Mouse (Mus musculus) lung, postnatal 14 days (tissue): ENCODE results near the gene Tbc1d10c.
A peak's percentile ranks its signal among the peaks of the same experiment; 100 is the strongest.

Experiments used
- DNase-seq: peaks from one replicate; pipeline ENCODE4 v3.0.0; 2021

Gene Tbc1d10c

DNA sequence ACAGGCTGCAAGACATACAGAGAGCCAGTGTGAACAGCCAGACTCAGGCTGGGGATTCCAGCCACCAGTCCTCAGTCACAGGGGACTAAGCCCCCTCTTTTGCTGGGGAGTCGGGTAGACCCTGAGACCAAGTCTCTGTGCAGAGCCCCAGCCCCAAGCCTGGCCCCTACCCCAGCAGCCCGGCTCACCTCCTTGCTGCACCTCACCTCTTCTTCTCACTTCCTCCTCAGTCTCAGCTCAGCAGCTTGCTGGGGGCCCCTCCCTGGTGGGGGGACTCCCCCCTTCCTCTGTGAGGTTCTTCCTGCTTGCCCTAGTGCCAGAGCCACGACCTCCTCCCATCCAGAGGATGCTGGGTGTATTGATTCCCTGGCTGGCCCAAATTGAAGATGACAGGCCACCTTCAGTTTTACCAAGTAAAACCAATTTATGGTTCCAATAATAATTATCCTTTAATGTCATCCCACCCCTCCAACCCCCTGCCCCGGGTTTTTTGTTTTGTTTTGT lies at the start of gene Tbc1d10c:
Tbc1d10c (minus strand) TSS at position 454 of the 504 bp plus-strand sequence.
- DNase-seq = peak; percentile 51

DNA sequence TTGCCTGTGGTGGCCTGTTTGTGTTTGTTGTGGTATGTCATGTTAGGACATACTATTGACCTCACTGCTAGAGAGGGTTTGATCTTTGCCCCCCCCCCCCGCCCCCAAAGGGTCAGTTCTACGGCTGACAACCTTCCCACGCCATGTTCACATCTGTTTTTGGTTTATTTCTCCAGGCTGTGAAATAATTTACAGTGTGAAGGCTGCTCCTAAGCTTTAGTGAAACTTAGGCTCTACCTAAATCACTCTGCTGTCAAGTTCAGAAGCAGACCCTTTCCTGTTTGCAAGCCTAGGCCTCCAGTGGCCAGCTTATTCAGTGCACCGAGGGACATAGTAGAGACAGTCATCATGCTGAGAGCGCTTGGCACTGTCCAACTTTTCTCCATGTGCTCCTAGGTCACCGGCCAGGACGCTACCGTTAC lies 49.2 kb upstream of the Tbc1d10c start:
- DNase-seq = no peak

DNA sequence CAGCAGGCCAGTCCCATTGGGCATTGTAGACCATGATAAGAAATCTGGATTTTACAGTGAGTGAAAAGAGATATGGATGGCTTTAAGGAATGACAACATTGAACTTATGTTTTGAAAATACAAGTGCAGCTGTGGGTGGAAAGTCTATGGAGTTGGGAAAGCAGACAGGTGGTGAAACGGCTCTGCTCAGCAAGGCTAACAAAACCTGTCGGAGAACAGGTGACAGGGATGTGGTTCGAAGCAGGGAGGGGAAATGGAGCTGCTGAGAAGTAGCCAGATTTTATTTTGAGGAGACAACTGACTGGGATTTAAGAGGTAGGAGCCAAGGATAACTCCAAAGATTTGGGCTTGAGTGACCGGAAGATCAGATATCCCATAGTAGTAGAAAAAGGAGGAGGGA lies 43.5 kb upstream of the Tbc1d10c start:
- DNase-seq = no peak

- no peak for DNase-seq
Measured at GRCm38 (mm10) chr19:4232651-4233050, 41.6 kb upstream of the Tbc1d10c start.

DNA sequence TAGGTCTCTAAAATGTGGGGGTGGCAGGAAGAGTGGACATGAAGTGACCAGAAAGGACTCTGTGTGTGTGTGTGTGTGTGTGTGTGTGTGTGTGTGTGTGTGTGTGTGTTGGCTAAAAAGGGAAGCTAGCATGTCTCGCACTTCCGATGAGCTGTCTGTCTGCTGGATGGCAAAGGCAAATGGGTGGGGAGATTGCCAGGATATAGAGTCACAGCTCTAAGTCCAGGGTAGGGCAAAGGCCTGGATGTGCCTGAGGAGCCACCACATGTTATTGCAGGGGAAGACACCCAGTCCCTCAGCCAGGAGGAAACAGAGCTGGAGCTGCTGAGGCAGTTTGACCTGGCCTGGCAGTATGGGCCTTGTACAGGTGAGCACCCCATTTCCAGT lies 41.1 kb upstream of the Tbc1d10c start:
- DNase-seq = no peak

DNA sequence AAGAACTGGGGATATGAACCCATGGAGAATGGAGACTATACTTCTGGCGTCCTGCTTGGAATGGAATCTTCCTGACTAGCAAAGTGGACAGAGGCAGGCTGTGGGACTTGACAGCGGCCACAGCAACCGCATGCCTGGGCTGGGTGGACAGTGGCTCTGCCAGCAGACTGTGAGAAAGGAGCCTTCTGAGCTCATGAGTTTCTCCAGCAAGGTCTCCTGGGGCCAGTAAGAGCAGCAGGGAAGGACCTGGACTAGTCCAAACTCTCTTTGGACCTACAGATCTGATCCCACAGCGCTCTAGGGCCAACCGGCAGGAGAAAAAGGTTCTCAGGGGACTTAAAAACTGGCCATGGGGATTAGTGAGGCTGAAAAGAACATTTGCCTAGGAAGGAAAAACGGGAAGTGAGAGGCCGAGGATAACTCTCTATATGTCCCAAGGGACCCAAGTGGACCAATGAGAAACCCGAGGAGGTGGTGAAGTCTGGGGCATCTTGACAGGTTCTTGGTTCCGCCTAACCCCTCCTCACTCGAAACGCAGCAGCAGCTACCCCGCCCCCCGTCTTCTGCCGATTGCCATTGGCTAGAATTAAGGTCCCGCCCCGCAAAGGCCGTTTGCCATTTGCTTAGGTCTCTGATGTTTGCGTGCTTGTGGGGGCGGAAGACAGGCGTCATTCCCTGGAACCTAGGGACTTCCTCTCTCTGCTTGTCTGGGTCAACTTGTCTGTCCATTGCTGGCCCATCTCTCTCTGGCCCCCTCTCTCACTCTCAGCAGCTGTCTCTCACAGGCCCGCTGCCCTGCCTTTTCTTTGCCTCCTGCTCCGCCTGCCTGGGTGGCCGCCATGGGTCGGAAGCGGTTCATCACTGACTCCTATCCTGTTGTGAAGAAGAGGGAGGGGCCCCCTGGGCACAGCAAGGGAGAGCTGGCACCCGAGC lies 40.4 kb upstream of the Tbc1d10c start, which contains the start of gene Pold4:
Pold4 (plus strand) TSS at position 647 of the 933 bp plus-strand sequence.
- DNase-seq = peak; percentile 99

- no peak for DNase-seq
Measured at GRCm38 (mm10) chr19:4230415-4230814, 39.3 kb upstream of the Tbc1d10c start.

DNA sequence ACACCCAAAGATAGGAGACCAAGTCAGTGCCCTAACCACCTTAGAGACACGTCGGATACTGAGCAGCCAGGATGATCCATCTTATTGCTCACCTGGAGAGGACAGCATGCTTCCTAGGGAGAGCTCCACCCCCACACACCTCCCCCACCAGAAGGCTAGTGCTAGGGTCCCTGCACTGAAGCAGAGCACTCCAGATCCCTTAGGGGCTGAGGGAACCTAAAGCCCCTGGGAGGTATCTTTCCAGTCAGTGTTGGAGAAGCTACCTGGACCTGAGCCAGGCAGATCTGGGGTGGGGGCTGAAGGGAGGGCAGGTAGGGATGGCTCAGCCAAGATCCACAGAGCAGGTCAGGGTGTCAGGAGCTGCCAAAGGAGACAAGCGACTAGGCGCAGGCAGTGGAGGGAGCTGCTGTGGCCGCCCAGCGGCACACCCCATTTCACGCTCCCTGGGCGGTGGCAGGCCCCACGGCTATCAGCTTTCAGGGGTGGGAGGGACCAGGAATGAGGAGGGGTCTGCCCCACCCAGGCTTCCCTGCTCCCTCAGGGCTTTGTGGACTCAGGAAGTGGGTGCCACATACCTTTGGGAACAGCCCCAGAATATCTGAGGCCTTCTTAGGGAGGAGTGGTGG lies 38.5 kb upstream of the Tbc1d10c start:
- DNase-seq = no peak

GRCm38 (mm10) chr19:4228891-4229290 lies 37.8 kb upstream of the Tbc1d10c start:
- no peak for DNase-seq

DNA sequence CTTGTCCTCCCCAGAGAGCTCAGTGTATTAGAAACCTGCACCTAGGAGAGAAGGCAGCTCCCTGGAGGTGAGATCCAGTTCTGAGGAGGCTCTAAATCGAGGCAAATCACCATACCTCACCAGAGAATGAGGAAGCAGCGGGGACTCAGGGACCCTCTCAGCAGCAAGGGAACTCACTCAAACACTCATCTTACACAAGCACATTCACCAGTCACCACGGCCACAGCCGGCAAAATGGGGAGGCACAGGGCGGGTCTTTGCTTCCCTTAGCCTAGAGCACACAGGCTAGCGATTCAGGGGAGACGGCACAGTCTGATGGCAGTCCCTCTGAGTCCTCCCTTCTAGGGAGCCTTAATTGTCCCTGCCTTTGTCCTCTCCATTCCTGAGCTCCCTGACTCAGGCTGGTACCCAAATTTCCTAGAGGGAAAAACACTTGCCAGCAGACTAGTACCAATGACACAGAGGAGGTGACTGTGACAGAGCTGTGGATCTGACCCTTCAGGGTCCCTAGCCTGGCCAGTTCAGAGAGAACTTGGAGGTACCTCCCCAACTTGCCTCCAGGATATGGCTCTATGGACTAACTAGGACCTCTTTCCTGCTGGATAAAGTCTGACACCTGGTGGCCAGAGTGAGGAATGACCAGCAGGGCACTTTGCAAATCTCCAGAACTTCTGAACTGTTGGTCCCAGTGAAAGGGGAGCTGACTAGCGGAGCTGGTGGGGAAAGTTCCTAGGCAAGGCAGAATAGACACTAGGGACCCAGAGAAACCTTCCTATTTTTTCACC lies 37.0 kb upstream of the Tbc1d10c start:
- DNase-seq = peak; percentile 81

- no peak for DNase-seq
Measured at GRCm38 (mm10) chr19:4227446-4227845, 36.4 kb upstream of the Tbc1d10c start.

DNA sequence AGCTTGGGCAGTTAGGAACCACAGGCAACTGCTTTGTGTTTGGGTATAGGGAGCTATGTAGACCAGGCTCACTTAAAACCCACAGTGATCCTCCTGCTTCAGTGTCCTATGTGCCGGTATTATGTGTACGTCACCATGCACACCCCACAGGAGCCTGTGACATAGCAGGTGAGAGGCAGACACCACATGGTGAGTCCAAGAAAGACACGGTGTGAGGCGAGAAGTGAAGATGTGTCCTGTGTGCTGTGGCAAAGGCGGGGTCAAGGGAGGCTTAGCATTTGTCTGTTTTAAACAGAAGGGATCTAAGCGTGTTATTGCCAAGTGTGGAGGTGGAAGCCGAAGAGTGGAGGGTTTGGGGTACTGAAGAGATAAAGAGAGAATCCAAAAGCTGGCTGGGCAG lies 35.7 kb upstream of the Tbc1d10c start:
- no peak for DNase-seq

GRCm38 (mm10) chr19:4222165-4222564 lies 31.1 kb upstream of the Tbc1d10c start:
- no peak for DNase-seq

DNA sequence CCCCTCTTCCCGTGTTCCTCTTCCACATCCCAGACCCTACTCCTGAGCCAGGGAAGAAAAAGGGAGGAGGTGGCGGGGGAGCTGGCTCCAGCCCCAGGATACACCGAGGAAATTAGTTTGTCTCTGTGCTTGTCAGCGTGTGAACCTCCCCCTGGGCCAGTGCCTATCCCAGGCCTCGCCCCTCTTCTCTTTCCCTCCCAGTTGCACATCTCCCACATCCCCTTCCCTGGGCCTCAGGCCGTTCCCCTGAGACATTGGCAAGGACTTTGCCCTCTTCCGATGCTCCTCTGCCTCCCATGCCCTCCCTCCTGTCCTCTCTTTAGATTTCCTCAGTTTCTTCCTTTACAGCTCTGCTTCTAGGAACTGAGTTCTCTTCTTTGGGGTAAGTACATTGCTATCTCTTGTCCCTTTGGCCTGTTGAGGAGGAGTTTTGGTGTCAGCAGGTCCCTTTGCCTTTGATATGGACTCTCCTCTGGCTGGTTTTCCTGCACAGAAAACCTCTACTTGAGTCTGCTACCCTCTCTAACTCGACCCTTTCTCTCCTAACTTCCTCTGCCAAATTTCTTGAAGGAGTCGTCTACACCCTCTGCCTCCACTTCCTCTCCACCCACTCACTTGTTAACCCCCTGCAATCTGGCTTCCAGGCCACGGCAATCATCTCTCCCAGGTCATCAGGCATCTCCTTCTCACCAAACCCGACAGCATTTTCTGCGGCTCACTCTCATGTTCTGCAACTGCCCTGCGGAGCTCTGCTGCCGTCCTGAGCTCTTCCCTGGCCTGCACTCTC lies 30.1 kb upstream of the Tbc1d10c start:
- DNase-seq = peak; percentile 53

DNA sequence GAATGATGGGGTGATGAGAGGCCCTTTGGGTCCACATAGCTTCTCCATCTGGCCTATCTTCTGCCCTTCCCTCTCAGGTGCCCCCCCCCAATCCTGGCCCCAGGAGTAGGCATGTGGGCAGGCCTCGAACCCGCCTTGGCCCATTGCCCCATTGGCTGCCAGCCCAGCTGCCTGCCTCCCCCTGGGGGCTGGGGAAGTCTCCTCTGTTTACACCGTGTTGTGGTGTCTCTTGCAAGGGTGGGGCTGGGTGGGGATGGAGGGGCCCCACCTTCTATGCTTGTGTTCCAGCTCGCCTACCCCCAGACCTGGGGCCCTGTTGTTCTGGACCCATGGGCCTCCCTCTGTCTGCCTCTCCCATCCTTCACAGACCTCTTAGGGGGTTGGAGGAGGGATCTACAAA lies 29.3 kb upstream of the Tbc1d10c start:
- peak; percentile 59 for DNase-seq

DNA sequence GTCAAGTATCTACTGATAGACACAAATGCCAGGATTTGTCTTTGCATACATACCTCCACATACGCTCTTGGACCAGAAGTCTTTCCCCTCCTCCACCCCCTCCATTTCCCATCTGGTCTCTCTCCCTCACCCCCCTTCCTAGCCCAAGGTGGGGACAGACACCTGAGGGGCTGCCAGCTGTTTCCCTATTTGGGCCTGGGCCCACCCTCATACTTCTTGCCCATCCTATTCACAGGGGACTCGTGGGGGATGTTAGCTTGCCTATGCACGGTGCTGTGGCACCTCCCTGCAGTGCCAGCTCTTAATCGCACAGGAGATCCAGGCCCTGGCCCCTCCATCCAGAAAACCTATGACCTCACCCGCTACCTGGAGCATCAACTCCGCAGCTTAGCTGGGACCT lies 28.9 kb upstream of the Tbc1d10c start:
- DNase-seq = no peak

- no peak for DNase-seq
Measured at GRCm38 (mm10) chr19:4218784-4219183, 27.7 kb upstream of the Tbc1d10c start.

DNA sequence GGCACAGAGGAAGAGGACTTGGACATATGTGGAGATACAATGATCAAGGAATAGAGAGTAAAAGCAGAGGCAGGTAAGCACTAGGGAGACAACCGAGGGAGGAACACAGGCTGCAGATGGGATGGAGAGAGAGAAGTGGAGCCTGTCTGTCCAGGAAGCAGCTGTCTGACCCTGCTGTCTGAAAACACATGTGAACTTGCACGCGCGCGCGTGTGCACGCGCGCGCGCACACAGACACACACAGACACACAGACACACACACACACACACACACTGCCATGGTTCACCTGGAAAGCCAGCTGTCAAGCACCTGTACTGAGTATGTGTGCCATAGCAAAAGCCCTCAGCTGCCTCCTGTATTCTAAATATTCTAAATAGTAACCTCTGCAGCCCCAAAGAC lies 27.2 kb upstream of the Tbc1d10c start:
- DNase-seq = no peak

GRCm38 (mm10) chr19:4217855-4218254 lies 26.8 kb upstream of the Tbc1d10c start:
- no peak for DNase-seq

DNA sequence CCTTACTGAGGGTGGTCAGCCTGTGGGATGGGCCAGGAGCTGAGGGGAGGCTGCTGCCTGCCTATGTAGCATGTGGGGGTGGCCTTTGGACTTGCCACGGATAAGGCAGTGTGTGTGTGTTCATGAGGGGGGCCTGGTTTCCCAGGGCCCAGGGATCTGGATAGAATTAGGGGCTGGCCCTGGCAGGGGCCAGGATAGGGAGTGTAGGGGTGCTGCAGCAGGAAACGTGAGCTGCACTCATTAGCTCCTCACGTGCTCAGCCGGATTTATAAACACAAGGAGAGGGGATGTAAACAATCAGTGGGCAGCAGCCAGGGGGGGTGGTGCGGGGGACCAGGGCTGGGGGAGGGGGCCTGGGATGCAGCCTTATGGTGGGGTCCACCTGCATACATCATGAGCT lies 26.1 kb upstream of the Tbc1d10c start:
- DNase-seq = no peak

DNA sequence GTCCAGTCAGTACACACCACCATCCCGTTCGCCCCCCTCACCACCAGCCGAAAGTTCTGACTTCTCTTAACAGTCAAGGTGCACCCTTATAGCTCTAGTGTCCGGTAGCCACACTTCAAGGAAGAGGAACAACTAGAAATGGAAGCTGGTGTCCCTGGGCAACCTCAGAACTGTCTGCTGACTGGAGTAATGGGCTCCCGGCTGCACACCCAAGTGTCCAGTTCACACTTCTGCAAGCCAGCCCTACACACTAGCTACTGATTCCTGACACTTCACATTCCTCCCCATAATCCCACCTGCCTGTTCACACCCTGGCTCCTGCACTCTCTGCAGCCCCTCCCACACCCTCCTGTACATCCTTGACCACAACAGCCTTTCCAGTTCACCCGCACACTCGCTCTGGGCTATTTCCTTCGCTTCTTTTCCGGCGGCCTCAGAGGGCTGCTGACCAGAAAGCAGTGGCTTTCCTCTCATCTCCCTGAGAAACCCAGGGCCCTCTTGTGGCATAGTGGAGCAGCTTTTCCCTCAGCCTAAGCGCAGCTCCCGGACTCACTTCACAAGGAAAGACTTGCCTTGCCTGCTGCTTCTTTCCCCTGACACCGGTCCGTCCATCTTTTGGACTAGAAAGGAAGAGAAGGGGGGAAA lies 25.1 kb upstream of the Tbc1d10c start:
- DNase-seq = peak; percentile 61

- DNase-seq = no peak
Measured at GRCm38 (mm10) chr19:4215451-4215840, 24.4 kb upstream of the Tbc1d10c start.
